Mouse (Mus musculus) lung, embryonic 16.5 days (tissue): ENCODE measurements around the gene Dlgap1. TPM values are rescaled to one million over a fixed set of nuclear protein-coding genes. Genes with fewer than 3 reads are reported as not detected.

Experiments used
- ATAC-seq: fragments of 200-750 bp; cut with Nextera tagmentation; 2 replicates; pipeline ENCODE4 v1.8.0; 2017; ENCODE audit warnings: low read depth, mild to moderate bottlenecking, moderate library complexity
- H3K27ac ChIP-seq: fragments of 300-500 bp; sonication (generic); 2 replicates; pipeline ENCODE4 v1.5.1; 2014; ENCODE audit warnings: mild to moderate bottlenecking, control low read depth, low read length
- H3K27me3 ChIP-seq: fragments of 300-500 bp; sonication (generic); 2 replicates; pipeline ENCODE4 v1.6.1; 2014; ENCODE audit warnings: low read depth, low read length, mixed read lengths; ENCODE audit not compliant: control insufficient read depth, insufficient read depth
- H3K36me3 ChIP-seq: fragments of 300-500 bp; sonication (generic); 2 replicates; pipeline ENCODE4 v1.6.1; 2014; ENCODE audit warnings: low read length; ENCODE audit not compliant: control insufficient read depth, insufficient read depth
- H3K4me1 ChIP-seq: fragments of 300-500 bp; sonication (generic); replicated peaks from 2 replicates; pipeline ENCODE4 v1.6.1; 2014; ENCODE audit warnings: low read length, mixed read lengths; ENCODE audit not compliant: control insufficient read depth, insufficient read depth
- H3K4me2 ChIP-seq: fragments of 300-500 bp; sonication (generic); 2 replicates; pipeline ENCODE4 v1.6.1; 2014; ENCODE audit warnings: low read depth, low read length, control low read depth
- H3K4me3 ChIP-seq: fragments of 300-500 bp; sonication (generic); 2 replicates; pipeline ENCODE4 v1.5.1; 2014; ENCODE audit warnings: mild to moderate bottlenecking, low read length, control low read depth
- H3K9ac ChIP-seq: fragments of 300-500 bp; sonication (generic); 2 replicates; pipeline ENCODE4 v1.6.1; 2014; ENCODE audit warnings: low read length, control low read depth
- H3K9me3 ChIP-seq: fragments of 300-500 bp; sonication (generic); 2 replicates; pipeline ENCODE4 v1.6.1; 2016; ENCODE audit warnings: low read length; ENCODE audit not compliant: control insufficient read depth
- WGBS: fragments of 180-500 bp; shearing (Covaris S2); extraction: QIAGEN DNeasy Blood & Tissue Kit; methylation state at CpG from one replicate; pipeline ENCODE4 v1.1.7; 2014; 5-methylcytosine and 5-hydroxymethylcytosine counted together
- polyA plus RNA-seq: library from polyadenylated mRNA; unstranded; fragments of >200 nt; fragmentation: Nextera tagmentation; extraction: Ambion mirVana; gene quantifications from 2 replicates; pipeline ENCODE4 v1.2.1, GENCODE M21; 2015

The Dlgap1 gene
- polyA plus RNA-seq, 1 experiment from 2014 or later = 0.70 TPM

DNA sequence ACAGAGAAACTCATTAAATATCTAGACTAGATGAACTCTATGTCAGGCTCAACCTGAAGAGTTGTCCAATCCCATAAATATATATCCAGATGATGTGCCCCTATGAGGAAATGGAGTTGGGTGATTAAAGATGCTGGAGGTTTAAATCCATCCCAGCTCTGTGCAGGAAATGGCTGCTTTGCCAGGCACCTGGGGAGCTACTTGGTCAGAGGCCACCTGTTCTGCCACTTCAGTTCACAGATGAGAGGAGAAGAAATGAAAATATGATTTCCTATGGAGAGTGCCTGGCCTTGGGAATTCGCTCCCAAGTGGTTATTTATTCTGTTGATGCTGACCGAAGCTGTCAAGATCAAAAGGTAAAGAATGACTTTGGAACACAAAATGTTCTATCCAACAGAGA is 160.3 kb downstream of the Dlgap1 start:
- 68% methylated on average over 2 of the region's 2 CpGs for WGBS
- no peak for ATAC-seq
- no peak overlapping the region for H3K4me2 ChIP-seq

DNA sequence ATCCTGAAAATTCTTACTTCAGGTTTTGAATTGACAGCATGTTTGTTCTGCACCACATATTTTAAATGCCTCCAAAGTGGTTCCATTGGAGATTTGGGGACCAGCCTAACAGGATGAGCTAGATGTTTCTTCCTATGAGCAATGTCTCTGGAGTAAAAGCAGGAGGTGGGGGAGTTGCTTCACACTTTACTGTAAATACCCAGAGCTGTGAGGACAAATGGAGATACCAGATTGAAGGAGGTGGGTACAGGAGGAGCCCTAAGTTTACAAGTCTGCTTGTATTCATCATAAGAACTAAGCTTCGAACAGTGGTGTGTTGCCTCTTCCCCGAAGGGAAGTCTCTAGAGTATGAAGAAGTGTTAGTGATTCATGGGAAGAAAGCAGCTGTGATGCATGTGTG is 201.0 kb downstream of the Dlgap1 start:
- WGBS = 72% methylated on average over 2 of the region's 2 CpGs
- Histone ChIP-seq H3K4me3 (no peak overlapping the region), H3K27me3 (no peaks in the 10 kb centered on the region), H3K4me2 (no peak overlapping the region), H3K9me3 (no peaks in the 10 kb centered on the region), H3K36me3 (no peaks in the 10 kb centered on the region), H3K9ac (no peak overlapping the region), H3K4me1 (no peaks in the 10 kb centered on the region), H3K27ac (no peak overlapping the region)
- ATAC-seq = no peak

More for the DNA sequence above, 160.3 kb downstream of the Dlgap1 start:
- Histone ChIP-seq H3K36me3 (no peaks in the 10 kb centered on the region), H3K9ac (no peak overlapping the region), H3K27me3 (no peaks in the 10 kb centered on the region), H3K4me1 (no peaks in the 10 kb centered on the region), H3K27ac (no peak overlapping the region), H3K4me3 (no peak overlapping the region), H3K9me3 (no peaks in the 10 kb centered on the region)

DNA sequence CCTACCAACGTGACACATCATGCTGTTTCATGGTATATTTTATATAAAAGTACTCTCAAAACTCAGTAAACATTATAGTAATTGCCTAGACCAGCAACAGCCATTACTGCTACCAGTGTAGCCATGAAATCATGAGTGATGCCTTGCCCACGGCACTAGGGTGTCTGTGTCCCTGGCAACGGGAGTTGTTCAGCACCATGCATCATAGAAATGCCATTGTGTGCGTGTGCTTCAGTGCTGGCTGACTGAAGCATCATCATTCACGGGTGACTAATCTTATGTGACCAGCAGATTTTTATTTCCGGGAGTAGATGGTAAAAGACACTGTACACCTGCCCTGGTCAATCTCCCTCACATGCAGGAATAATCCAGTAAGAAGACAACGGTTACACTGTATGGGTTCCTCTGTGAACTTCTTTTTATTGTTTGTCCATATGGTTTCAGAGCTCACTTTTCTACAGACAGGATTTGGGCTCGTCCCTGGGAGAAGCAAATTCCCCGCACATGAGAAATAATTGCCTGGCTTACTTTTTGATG is 203.7 kb downstream of the Dlgap1 start:
- Histone ChIP-seq H3K27me3 (no peaks in the 10 kb centered on the region), H3K9ac (no peak overlapping the region), H3K4me1 (no peaks in the 10 kb centered on the region), H3K36me3 (no peaks in the 10 kb centered on the region), H3K4me3 (no peak overlapping the region), H3K27ac (no peak overlapping the region), H3K9me3 (no peaks in the 10 kb centered on the region; the same call in 1 of the 2 replicates), H3K4me2 (no peak overlapping the region)
- whole genome bisulfite sequencing = 76% methylated on average over 9 of the region's 9 CpGs
- no peak for ATAC-seq

DNA sequence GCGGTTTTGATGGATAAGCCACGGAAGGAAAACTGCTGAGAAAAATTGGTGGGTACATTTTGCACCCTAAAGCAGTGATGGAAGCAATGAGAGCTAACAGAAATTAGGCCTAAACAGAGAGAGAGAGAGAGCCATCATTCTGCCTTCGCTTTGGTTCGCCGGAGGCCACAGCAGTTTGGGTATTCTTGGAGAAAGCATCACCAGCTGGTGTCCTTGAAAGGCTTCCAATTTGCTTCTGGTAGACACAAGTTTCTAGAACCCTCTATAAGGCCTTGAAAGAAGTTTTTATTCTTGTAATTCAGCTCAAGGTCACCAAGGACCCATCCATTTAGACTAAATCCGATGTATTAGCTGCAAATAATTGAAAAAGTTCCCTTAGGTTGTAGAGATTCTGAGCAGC is 205.0 kb downstream of the Dlgap1 start:
- H3K27me3 ChIP-seq = no peaks in the 10 kb centered on the region
- no peaks in the 10 kb centered on the region for H3K4me1 ChIP-seq
- no peak overlapping the region for H3K4me3 ChIP-seq
- H3K9ac ChIP-seq = no peak overlapping the region
- WGBS = 84% methylated on average over 6 of the region's 6 CpGs
- H3K36me3 ChIP-seq = no peaks in the 10 kb centered on the region
- no peak for ATAC-seq
- H3K9me3 ChIP-seq = no peaks in the 10 kb centered on the region; the same call in 1 of the 2 replicates
- H3K27ac ChIP-seq = no peak overlapping the region
- no peak overlapping the region for H3K4me2 ChIP-seq

DNA sequence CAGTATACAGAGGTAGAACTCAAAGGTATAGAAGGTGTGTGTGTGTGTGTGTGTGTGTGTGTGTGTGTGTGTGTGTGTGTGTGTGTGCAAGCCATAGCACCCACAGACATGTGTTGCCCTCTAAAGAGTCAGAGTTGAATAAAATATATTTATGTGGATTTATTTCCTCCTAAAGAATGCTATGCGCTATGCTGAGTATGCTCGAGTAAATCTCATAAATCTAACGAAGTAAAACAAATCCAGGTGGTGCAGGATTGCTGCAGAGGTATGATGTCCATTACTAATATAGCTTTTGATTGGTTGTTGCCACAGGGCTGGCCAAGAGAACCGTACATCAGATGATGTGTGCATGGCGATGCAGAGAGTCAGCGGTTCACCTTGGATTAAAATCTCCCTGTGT is 222.4 kb downstream of the Dlgap1 start:
- H3K36me3 ChIP-seq = no peaks in the 10 kb centered on the region
- H3K27me3 ChIP-seq = no peaks in the 10 kb centered on the region
- ATAC-seq = no peak
- no peaks in the 10 kb centered on the region for H3K9me3 ChIP-seq
- no peak overlapping the region for H3K4me2 ChIP-seq
- H3K4me1 ChIP-seq = no peaks in the 10 kb centered on the region
- no peak overlapping the region for H3K4me3 ChIP-seq
- WGBS = 81% methylated on average over 6 of the region's 6 CpGs
- no peak overlapping the region for H3K9ac ChIP-seq
- no peak overlapping the region for H3K27ac ChIP-seq

DNA sequence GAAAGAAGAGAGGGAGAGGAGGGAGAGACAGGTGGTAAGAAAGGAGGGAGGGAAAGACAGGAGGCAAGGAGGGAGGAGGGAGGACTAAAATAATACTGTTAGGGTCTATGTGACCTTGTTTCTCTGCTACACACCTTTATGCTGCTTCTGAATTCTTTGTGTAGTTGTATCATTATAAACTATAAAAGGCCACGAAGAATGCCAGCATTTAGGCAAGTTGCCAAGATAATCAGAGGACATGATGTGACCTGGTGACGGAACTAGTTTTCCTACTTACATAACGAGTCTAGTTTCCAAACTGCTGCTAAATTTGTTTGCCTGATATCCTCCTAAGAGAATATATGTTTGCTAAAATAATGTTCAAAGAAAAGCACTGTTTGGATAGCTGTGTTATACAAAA is 254.0 kb downstream of the Dlgap1 start:
- Histone ChIP-seq H3K4me3 (no peak overlapping the region), H3K4me1 (no peaks in the 10 kb centered on the region), H3K9ac (no peak overlapping the region), H3K27ac (no peak overlapping the region), H3K27me3 (no peaks in the 10 kb centered on the region), H3K36me3 (no peaks in the 10 kb centered on the region), H3K9me3 (no peaks in the 10 kb centered on the region), H3K4me2 (no peak overlapping the region)
- no peak for ATAC-seq
- WGBS = 37% methylated on average over 3 of the region's 3 CpGs

DNA sequence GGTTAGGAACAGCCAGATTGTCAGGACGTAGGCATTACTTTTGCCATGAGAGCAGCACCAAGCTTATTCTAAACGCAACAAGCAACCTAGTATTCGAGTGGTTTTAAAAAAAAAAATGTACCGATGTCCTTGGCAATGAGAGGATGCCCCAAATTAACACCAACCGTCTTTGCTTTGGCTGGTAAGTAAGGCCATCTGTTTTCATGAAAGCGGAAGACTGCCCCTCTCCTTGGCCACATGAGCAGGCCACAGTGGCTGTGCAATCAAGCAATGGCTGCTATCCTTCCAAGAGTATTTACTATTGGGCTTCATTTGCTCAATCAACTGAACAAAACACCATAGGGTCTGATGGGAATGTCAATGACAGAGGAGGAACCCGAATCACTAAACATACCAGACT is 278.5 kb downstream of the Dlgap1 start:
- no peak overlapping the region for H3K9ac ChIP-seq
- no peak overlapping the region for H3K4me2 ChIP-seq
- ATAC-seq = no peak
- H3K27me3 ChIP-seq = no peaks in the 10 kb centered on the region
- no peaks in the 10 kb centered on the region for H3K36me3 ChIP-seq
- no peak overlapping the region for H3K27ac ChIP-seq
- no peaks in the 10 kb centered on the region for H3K4me1 ChIP-seq
- no peak overlapping the region for H3K4me3 ChIP-seq
- 77% methylated on average over 7 of the region's 7 CpGs for WGBS
- H3K9me3 ChIP-seq = no peaks in the 10 kb centered on the region

DNA sequence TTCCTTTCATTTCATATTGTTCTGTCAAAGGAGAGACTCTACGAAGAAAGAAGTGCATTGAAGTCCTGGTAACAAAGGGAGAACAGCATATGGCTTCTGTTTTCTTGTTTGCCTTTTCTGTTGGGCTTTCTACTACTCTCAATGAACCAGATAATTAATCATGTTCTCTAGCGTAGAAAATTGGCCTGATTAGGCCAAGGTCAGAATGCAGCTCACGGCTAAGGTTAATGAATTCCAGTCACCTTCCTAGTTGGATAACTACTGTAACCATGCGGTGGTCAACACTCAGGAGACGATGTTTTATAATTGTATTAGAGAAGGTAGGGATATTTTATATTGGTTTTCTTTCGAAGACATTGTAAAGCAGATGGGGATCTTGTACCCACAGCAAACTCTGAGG is 279.4 kb downstream of the Dlgap1 start:
- Histone ChIP-seq H3K4me1 (no peaks in the 10 kb centered on the region), H3K27me3 (no peaks in the 10 kb centered on the region), H3K9ac (no peak overlapping the region), H3K27ac (no peak overlapping the region), H3K4me3 (no peak overlapping the region), H3K36me3 (no peaks in the 10 kb centered on the region), H3K4me2 (no peak overlapping the region), H3K9me3 (no peaks in the 10 kb centered on the region)
- ATAC-seq = no peak
- WGBS = 67% methylated on average over 6 of the region's 6 CpGs

DNA sequence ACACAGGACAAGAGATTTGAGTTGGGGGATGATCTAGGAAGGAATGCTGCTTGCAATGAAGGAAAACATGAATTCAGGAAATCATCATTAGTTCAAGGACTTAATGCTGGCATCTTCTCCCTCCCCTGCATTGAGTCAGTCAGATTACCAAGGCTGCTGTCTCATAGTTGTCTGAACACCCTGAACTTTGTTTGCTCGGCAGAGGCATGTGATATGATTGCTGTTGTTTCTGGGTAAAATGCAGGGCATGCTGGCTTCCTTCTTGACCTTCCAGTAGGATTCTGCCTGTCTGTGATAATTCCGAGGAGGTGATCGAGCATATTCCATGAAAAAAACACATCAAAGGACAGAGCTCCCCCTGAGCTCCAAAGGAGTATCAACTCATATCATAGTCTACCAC is 283.6 kb downstream of the Dlgap1 start:
- Histone ChIP-seq H3K4me1 (no peaks in the 10 kb centered on the region), H3K36me3 (no peaks in the 10 kb centered on the region), H3K9me3 (no peaks in the 10 kb centered on the region), H3K27me3 (no peaks in the 10 kb centered on the region), H3K9ac (no peak overlapping the region), H3K4me3 (no peak overlapping the region), H3K27ac (no peak overlapping the region), H3K4me2 (no peak overlapping the region)
- WGBS = 79% methylated on average over 3 of the region's 3 CpGs
- no peak for ATAC-seq

DNA sequence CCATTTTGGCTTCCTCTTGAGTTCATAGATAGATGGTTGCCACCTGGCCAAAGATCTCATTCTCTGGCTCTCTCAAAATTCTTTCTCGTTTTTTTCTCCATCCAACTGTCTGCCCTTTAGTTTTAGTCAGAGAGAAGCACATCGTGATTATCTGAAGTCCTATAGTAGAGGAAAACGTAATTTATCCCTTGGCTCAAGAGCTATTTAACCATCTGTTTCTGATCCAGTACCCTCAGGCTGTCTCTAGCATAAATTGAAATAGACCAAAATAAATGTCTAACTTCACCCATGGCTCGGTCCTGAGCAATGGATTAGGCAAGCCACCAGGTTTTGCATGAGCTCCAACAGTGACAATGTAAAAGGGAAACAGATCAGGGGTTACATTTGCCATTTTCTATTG is 287.5 kb downstream of the Dlgap1 start:
- Histone ChIP-seq H3K9me3 (no peaks in the 10 kb centered on the region), H3K4me3 (no peak overlapping the region), H3K4me1 (no peaks in the 10 kb centered on the region), H3K4me2 (no peak overlapping the region), H3K9ac (no peak overlapping the region), H3K27me3 (no peaks in the 10 kb centered on the region), H3K27ac (no peak overlapping the region), H3K36me3 (no peaks in the 10 kb centered on the region)
- ATAC-seq = no peak
- WGBS = 76% methylated on average over 4 of the region's 4 CpGs
